Mouse (Mus musculus): ENCODE measurements at regions not wholly inside any gene's neighbourhood (a gene's known extent, or its start where the extent isn't known, plus 50 kb on each side); places are given as distances from the start of the nearest gene placed in this dataset.
"Not testable (repeated sequence)": the region's sequence is repeated elsewhere in the genome, so short reads cannot be mapped to it uniquely, and the experiment has no call there.

GRCm38 (mm10) chr12:113333399-113333798 lies 147.7 kb downstream of the Tmem121 start:
- DNase-seq (ENCODE audit: low spot score in 2 of 2): no peak

GRCm38 (mm10) chr12:113333853-113334252 lies 148.1 kb downstream of the Tmem121 start:
- not testable (repeated sequence) for DNase-seq (ENCODE audit: low spot score in 2 of 2)

- DNase-seq (ENCODE audit: low spot score in 2 of 2): no peak
Measured at GRCm38 (mm10) chr12:113337271-113337670, 151.5 kb downstream of the Tmem121 start.

DNA sequence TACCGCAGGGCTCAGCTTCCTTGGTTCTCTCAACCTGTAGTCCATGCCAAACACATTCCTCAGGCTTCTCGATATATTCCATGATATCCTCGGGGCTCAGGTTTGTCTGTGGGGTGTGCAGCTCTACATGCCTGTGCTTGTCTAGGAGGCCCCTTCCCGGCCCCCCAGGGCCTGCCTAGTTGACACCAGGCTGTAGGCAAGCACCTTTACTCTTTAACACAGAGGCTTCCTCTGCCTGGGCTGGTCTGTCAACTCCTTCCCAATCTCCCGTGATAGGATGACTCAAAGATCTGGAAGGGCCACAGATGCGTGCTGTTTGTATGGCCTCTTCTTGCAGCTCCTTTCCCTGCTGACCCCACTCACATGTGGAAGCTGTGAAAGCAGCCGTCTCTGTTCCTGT lies 150.4 kb upstream of the Adam6b start:
- DNase-seq (ENCODE audit: low spot score in 2 of 2): no peak

GRCm38 (mm10) chr12:113341046-113341445 lies 148.3 kb upstream of the Adam6b start:
- DNase-seq (ENCODE audit: low spot score in 2 of 2): no peak

DNA sequence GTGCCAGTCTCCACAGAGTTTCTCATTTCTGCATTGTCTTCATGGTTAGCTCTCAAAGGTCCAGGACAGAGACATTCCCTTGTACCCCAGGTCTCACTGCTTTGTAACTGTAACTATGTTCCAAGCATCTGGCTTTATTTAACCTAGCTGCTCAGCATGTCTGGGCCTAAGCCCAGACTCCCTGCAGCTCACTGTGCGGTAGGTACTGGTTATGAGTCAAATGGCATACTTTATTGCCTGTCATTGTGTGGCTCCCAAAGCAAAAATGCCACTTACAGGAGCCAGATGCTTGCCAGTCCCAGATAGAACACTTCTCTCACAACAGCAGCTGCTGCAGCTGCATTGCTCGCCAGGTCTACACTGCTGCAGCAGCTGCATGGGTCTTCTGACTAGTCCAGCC lies 134.2 kb upstream of the Adam6b start:
- DNase-seq (ENCODE audit: low spot score in 2 of 2): no peak

DNA sequence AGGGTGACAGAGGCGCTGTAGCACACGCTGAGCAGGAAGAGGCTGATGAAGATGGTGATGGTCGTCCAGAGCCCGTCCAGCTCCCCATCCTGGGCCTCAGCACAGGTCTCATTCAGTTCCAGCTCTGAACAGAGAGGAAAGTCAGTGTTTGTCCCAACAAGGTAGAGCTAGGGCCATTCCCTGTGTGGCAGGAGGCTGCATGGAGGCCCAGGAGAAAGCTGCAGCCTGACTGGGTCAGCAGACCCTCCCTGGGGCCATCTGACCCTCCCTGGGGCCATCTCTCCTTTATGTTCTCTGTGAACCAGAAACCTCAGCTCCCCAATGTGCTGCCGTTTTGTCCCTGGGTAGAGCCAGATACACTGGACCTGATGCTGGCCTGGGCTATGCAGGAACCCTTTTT lies 131.2 kb upstream of the Adam6b start:
- DNase-seq (ENCODE audit: low spot score in 2 of 2): no peak

- no peak for DNase-seq (ENCODE audit: low spot score in 2 of 2)
Measured at GRCm38 (mm10) chr12:113360032-113360431, 129.3 kb upstream of the Adam6b start.

- DNase-seq (ENCODE audit: low spot score in 2 of 2): peak in 1 of 2 experiments; percentile 25
Measured at GRCm38 (mm10) chr12:113362409-113363038, 126.8 kb upstream of the Adam6b start.

- DNase-seq (ENCODE audit: low spot score in 2 of 2): no peak
Measured at GRCm38 (mm10) chr12:113364023-113364422, 125.3 kb upstream of the Adam6b start.

GRCm38 (mm10) chr12:113364437-113364836 lies 124.9 kb upstream of the Adam6b start:
- DNase-seq (ENCODE audit: low spot score in 2 of 2): no peak

DNA sequence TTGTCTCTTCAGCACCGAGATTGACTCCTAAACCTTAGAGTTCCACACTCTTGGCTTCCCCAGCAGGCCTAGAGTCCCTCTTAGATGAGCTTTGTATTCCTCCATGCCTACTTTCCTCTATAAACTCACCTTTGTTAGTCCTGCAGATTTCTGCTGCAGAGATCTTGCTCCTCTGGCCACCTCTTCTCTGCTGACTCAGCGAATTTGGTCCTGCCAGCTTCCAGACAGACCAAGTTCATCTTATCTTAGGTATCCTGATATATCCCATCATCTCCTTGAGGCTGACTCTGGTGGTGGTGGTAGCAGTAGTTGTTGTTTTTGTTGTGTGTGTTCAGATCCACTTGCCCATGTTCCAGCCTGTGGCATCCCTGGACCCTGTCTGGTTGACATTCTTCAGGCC lies 123.5 kb upstream of the Adam6b start:
- DNase-seq (ENCODE audit: low spot score in 2 of 2): no peak

- peak; percentile 54 to 59 for DNase-seq (ENCODE audit: low spot score in 2 of 2)
Measured at GRCm38 (mm10) chr12:113366394-113366793, 122.9 kb upstream of the Adam6b start.

DNA sequence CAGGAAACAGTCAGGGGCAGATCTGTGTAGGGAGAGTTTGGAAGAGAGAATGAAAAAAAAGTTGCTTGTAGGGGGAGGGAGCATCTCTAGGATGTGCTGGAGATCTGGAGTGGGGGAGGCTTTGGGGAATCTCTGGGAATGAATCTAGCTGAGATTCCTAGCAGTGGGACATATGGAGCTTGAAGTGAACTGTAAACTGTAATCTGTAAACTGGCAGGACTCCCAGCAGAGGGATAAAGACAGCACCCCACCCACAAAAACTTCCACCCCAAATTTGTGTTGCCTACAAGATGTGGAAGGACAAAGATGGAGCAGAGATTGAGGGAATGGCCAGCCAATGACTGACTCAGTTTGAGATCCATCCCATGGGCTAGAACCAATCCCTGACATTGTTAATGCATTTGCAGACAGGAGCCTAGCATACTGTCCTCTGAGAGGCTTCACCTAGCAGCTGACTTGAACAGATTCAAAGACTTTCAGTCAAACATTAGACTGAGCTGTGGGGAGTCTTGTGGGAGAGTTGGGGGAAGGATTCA lies 87.7 kb upstream of the Adam6b start:
- DNase-seq (ENCODE audit: low spot score in 2 of 2): no peak

DNA sequence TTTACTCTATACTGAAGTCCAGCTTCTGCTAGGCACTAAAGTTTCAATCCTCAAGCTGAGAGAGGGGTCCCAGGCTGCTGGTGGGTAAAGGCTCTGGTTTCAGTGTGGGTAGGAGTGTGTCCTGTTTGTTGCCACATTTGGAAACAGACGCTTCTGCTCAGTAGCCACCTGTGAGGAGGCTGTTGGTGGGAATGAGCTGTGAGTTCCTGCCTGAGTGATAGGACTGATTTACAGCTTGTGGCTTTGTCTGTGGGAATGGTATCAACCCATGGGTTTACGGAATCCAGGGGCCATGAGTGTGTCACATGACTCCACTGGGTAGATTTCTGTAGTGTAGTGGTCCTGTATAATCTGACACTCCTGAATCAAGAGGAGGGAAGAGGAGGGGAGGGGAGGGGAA lies 86.5 kb upstream of the Adam6b start:
- peak in 1 of 2 experiments; percentile 1 for DNase-seq (ENCODE audit: low spot score in 2 of 2)

DNA sequence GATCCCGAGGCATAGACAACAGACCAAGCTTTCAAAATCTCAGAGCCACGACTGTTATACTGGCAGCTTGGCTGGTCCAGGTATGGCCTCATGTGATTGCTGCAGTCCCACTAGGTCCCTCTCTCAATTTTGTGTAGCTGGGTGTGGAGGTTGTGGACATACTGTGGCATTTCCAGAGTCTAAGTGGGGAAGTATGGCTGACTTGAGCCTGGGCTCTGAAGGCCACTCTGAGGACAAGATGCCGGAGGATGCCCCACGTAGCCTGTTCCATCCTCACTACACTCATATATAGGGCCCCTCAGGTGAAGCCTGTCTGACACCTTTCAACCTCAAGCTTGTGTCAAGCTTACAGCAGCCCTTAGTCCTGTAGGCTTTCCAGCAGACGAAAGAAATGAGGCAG lies 78.2 kb upstream of the Adam6b start:
- DNase-seq (ENCODE audit: low spot score in 2 of 2): peak in 1 of 2 experiments; percentile 1

GRCm38 (mm10) chr12:113413996-113414395 lies 75.3 kb upstream of the Adam6b start:
- DNase-seq (ENCODE audit: low spot score in 2 of 2): no peak

DNA sequence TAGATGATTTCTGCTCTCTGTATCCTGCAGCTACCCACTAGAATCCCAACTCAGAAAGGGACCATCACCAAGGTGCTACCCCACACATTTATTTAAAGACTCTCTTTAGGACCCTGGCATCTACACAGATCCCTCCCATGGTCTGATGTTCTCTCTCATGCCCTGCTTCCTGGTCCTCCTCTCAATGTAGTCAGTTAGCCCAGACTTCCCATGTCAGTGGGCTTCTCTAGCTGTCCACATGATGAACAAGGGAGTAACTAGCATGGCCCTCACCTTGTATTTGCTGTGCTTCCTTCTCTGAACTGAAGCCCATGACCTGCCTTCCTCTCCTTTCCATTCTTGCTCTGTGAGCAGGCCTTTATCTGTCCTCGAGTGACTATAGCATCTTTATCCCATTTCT lies 71.8 kb upstream of the Adam6b start:
- DNase-seq (ENCODE audit: low spot score in 2 of 2): peak in 1 of 2 experiments; percentile 8

- DNase-seq (ENCODE audit: low spot score in 2 of 2): peak in 1 of 2 experiments; percentile 27
Measured at GRCm38 (mm10) chr12:113418731-113419402, 70.4 kb upstream of the Adam6b start.

DNA sequence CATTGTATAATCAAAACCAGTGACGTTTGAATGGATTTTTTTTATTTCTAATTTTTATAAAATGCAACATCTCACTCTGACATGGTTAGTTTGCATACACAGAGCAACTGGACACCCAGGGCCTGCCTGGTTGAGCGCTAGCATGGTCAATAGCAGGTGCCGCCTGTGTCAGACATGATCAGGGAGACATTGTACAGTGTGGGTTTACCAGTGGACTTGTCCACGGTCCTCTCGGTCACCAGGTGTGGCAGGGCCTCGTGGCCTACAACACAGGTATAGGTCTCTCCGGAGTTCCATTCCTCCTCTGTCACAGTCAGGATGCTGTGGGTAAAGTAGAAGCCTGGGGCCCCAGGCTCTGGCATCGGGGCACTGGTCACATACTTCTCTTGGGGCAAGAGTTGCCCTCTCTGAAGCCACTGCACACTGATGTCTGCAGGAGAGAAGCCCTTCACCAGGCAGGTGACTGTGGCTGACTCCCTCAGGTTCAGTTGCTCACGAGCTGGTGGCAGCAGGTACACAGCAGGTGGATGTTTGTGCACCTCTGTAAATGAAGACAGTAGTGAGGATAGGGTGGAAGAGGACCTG lies 68.5 kb upstream of the Adam6b start:
- DNase-seq (ENCODE audit: low spot score in 2 of 2): peak in 1 of 2 experiments; percentile 4

DNA sequence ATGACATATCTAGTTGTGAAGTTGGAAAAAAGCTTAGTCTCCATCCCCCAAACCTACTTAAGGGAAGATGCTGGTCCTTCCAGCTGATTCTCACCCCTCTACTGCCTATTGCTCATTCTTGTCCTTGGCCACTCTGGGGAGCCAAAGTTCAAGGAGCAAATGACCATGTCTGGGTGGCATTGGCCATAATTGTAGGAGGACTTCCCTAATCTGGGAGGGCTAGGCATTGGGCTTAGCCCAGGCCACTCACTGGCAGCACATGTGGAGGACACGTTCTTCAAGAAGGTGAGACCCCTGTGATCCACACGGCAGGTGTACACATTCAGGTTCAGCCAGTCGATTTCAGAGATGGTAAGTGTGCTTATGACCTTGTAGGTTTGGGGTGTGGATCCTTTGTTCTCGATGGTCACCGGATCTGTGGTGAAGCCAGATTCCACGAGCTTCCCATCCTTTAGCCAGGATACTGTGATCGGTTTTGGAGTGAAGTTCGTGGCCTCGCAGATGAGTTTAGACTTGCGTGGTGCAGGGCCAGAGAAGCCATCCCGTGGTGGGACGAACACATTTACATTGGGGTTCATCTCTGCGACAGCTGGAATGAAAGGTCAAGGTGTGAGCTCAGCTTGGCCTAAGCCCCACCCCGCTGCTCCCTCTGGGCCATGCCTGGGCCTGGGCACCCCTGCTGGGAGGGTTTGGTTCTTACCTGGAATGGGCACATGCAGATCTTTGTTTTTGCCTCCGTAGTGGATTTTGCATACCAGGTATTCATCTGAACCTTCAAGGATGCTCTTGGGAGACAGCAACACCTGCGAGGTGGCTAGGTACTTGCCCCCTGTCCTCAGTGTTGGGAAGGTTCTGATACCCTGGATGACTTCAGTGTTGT lies 67.4 kb upstream of the Adam6b start:
- peak in 1 of 2 experiments; percentile 39 for DNase-seq (ENCODE audit: low spot score in 2 of 2)
